Mouse (Mus musculus): Measurements from ENCODE around the gene Crkl. TPM values are rescaled to one million over a fixed set of nuclear protein-coding genes. Genes with fewer than 3 reads are reported as not detected.

Gene Crkl
- polyA plus RNA-seq, 1 experiment, result 19.2 TPM

DNA sequence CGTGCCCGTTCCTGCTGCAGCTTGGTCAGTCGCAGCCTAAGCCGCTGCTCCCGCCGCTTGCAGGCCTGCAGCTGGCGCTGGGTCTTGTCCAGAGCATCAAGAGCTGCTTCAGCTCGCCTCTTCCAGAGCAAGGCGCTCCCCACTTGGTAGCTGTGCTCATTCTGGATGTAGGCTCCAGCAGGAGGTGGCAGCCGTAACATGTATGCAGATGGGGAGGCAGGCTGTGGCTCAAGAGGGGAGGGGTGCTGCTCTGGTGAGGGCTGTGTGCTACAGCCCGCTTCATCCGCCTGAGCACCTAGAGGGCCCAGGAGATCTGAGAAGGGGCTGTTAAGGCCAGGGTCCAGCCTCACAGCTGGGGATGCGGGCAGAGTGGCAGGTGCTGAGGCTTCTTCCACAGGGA, 76.5 kb downstream of the Crkl start:
- DNase-seq (ENCODE audit: low spot score), result no peak

DNA sequence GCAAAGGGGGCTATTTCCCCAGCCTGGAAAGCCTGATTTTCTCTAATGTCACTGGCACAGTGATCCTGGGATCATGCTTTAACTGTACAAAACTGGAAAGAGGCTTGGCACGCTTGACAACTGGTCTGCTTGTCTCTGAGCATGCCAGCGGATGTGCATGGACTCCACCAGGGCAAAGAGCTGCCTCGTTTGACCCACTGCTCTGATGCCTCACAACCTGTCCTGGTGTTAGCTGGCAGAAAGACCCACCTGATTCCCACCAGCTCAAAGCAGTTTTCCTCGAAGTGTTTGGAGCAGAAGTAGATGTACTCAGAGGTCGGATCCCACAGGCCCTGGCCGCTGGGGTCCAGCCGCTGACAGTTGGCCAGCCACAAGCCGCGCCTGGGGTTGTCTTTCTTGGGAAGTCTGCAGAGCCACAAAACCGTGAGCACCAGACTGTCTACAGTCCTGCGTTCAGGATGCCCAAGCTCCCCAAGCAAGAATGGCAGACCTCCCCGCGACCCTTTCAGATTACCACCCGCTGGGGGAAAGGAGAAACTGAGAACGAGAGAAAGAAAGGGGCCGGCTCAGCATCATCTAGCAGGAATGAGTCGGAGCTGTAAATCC, 78.3 kb downstream of the Crkl start:
- DNase-seq (ENCODE audit: low spot score), result no peak

DNA sequence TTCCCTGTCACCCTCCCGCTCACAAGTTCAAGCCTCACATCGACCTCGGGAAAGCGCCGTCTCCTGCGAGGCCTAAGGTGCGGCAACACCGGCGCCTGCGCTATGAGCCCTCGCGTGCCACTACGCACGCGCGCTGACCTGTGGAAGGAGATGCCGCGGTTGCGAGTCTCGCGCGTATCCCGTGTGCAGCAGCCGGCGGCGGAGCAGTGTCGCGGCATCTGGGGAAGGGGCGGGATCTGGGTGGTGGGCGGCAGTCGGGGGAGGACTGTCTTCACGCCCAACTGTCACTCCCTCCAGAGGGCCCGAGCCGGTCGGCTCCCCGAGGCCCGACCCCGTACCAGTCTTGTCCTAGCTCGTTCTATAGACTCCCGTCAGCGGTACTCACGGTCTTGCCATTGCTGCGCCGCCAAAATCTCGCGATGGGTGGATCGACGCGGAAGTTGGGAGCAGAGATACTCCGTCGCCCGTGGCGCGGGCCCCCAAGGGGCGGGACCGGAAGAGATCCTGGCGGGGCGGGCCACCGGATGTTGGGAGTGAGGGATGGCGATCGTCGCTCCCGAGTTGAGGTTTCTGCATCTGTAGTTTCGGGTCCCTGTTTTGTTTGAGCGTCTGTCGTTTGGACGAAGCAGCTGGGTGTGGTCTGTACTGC, 79.0 kb downstream of the Crkl start, which contains the start of gene Thap7:
Thap7 (minus strand) TSS at position 497 of the 649 bp plus-strand sequence.
- DNase-seq (ENCODE audit: low spot score), result peak; percentile 96

DNA sequence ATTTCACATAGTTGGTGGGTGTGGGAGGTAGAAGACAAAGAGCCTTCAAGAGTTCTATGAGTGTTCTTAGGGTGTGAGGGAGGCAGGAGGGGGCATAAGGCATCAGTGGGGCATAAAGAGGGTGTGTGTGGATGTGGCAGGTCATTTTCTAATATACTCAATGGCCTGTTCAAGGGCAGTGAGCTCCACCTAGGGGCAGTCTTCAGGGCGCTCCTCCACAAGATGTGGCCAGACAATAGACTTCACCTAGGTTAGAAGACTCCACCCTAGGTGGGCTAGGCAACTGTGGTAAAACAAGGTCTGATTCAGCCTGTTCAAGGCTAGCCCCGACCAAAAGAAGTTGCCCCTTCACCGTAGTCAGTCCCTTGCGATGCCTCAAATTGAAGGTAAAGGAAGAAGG, 80.5 kb downstream of the Crkl start:
- DNase-seq (ENCODE audit: low spot score), result no peak

DNA sequence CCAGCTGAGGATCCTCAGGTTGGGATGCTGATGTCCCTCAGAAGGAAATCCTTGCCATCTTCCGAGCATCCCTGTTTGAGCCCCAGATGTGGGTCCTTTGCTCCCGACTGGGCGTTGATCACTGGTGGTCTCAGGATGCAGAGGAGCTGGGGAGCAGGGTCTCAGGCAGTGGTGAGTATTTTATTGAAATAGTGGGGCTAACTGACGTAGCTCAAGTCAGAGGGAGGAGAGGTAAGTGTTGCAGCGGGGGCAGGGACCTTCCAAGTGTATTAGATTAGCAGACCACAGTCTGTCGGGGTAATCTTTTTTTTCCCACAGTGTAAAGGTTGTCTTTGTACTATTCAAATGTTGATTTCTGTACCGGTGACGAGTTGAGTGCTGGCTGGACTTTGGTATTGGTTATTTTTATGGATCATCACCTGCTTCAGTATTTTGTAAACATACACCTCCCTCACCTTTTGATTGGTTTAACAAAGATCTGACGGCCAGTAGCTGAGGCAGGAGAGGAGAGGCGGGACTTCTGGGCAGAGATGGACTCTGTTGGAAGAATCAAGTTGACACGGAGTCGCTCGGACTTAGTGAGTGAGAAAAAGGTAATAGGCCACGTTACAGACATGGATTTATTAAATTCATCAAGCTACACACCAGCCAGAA, 81.0 kb downstream of the Crkl start:
- no peak for DNase-seq (ENCODE audit: low spot score)

DNA sequence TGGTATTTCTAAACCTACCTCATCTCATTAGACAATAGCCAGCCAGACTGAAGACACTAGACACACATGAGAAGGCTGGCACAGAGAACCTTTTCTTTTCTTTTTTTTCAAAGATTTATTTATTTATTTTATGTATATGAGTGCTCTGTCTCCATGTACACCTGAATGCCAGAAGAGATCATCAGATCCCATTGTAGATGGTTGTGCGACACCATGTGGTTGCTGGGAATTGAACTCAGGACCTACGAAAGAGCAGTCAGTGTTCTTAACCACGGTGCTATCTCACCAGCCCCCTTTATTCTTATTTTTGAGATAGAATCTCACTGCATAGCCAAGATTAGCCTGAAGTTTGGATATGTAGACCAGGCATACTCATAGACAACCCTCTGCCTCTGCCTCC, 84.8 kb downstream of the Crkl start:
- no peak for DNase-seq (ENCODE audit: low spot score)

Other genes with a start within 250 kb of the Crkl start
- 105 and 111 TPM in 2 replicates for gene Ube2l3, start 249.3 kb upstream of the Crkl start, polyA plus RNA-seq (2012; rRNA removed)
- 0.26 and 0.37 TPM in 2 replicates for gene Rimbp3, start 243.4 kb upstream of the Crkl start, polyA plus RNA-seq (2012; rRNA removed)
- gene Hic2, start 218.4 kb upstream of the Crkl start, polyA plus RNA-seq (2012; rRNA removed), result 3.5 and 4.7 TPM in 2 replicates
- 30.4 and 31.6 TPM in 2 replicates for gene Tmem191c, start 175.9 kb upstream of the Crkl start, polyA plus RNA-seq (2012; rRNA removed)
- 0.19 and 0.24 TPM in 2 replicates for gene Serpind1, start 120.6 kb upstream of the Crkl start, polyA plus RNA-seq (2012; rRNA removed)
- gene Snap29, start 46.0 kb upstream of the Crkl start, polyA plus RNA-seq (2012; rRNA removed), result 8.4 and 14.1 TPM in 2 replicates
- gene Pi4ka, start 45.7 kb upstream of the Crkl start, polyA plus RNA-seq (2012; rRNA removed), result 70.4 and 75.5 TPM in 2 replicates
- 0.50 and 0.76 TPM in 2 replicates for gene Aifm3, start 37.6 kb downstream of the Crkl start, polyA plus RNA-seq (2012; rRNA removed)
- 105 and 123 TPM in 2 replicates for gene Lztr1, start 56.7 kb downstream of the Crkl start, polyA plus RNA-seq (2012; rRNA removed)
- gene Thap7, start 79.1 kb downstream of the Crkl start, polyA plus RNA-seq (2012; rRNA removed), result 52.6 and 59.0 TPM in 2 replicates
- gene Lrrc74b, start 109.3 kb downstream of the Crkl start, polyA plus RNA-seq (2012; rRNA removed), result 0.22 and 0.23 TPM in 2 replicates
- gene P2rx6, start 109.9 kb downstream of the Crkl start, polyA plus RNA-seq (2012; rRNA removed), result 4.4 and 5.5 TPM in 2 replicates
- 12.4 and 17.0 TPM in 2 replicates for gene Slc7a4, start 131.2 kb downstream of the Crkl start, polyA plus RNA-seq (2012; rRNA removed)
- 33.1 and 36.3 TPM in 2 replicates for gene Smpd4, start 167.4 kb downstream of the Crkl start, polyA plus RNA-seq (2012; rRNA removed)
- gene Ccdc74a, start 194.5 kb downstream of the Crkl start, polyA plus RNA-seq (2012; rRNA removed), result 1.5 and 2.7 TPM in 2 replicates